Mouse (Mus musculus) neutrophil, adult 59 days (primary cell): Measurements from ENCODE around the gene Chrna3. TPM values are rescaled to one million over a fixed set of nuclear protein-coding genes. Genes with fewer than 3 reads are reported as not detected.

Source experiments
- total RNA-seq, 2 experiments: library from RNA; stranded (reverse); gene quantifications; 1 replicate in 1 of 2; 2 replicates in 1 of 2; pipeline ENCODE4 v1.2.4; 2023

Gene Chrna3
- not detected for total RNA-seq

GRCm38 (mm10) chr9:55026275-55026663 lies at the start of gene Chrna3:
TSS of gene Chrna3 (minus strand) at chr9:55026562.

DNA sequence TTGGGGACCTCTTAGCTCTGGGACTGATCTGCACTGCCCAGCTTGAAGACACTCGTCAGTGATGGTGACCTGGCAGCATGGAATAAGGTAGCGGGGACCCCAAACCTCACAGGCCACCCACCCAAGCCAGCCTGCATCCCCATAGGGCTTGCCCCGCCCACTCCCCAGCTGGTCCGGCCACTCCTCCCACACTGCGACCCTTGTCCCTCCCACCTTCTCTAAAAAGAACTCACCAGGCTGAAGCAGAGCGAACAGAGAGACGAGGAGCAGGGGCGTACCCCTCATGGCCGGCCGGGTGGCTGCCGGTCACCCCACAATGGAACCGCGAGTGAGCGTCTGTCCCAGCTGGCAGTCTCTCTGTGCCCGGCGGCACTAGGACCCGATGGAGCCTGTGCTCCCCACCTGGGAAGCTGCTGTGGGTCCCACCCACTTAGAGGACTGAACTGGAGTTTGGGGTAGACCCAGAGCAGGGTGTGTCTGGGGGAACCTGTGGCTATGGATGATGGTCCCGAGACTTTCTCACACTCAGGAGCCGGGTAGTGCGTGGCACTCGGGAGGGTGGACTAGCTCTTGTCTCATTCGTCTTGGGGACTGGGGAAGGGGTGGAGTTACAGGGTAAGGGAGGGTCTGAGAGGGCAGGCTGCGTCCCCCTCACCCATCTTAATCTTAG lies 22.0 kb upstream of the Chrna3 start, which contains the start of gene Chrnb4:
Gene Chrnb4, minus strand, starts transcription at position 569 of the 670 bp plus-strand sequence.

DNA sequence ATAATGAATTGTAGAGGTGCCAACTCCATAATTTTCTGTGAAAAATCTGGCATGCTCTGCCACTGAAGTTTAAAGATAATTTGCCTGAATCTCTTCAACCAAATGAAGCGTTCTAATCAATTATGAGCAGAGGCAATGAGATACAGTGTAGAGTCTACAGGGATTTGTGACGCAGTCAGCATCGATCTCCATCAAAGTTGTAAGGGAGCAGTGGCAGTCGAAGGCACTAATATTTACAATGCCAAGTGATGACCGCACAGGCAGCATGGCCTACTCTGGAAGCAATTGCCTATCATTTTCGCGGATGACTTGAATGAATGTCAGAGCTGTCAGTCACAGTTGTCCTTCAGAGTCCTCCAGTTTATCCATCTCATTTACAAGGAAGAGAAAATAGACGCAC lies 45.7 kb downstream of the Chrna3 start, which contains the start of gene Chrna5:
Gene Chrna5, plus strand, starts transcription at position 207 of the 400 bp plus-strand sequence.

Other genes with a start within 250 kb of the Chrna3 start
- 10 to 100 TPM; 31.5 to 39.6 TPM for gene Ireb2, start 162.8 kb downstream of the Chrna3 start, total RNA-seq
- gene Hykk, start 109.3 kb downstream of the Chrna3 start, total RNA-seq, result under 1 TPM; 0.07 to 0.09 TPM
- 100 to 1,000 TPM in 1 of 2 experiments, 10 to 100 TPM in 1; 75.4 to 100 TPM for gene Psma4, start 75.8 kb downstream of the Chrna3 start, total RNA-seq
- gene AY074887, start 75.6 kb downstream of the Chrna3 start, total RNA-seq, result not detected
- gene Chrna5, start 45.7 kb downstream of the Chrna3 start, total RNA-seq, result not detected
- under 1 TPM; 0.09 to 0.16 TPM for gene Chrnb4, start 22.2 kb upstream of the Chrna3 start, total RNA-seq
- gene Ube2q2, start 122.3 kb upstream of the Chrna3 start, total RNA-seq, result 10 to 100 TPM; 34.8 to 36.6 TPM
- gene Fbxo22, start 182.4 kb upstream of the Chrna3 start, total RNA-seq, result 10 to 100 TPM; 30.1 to 33.2 TPM